Mouse (Mus musculus) embryonic facial prominence, embryonic 10.5 days (tissue): ENCODE results near the gene Tbcc. TPM values are rescaled to one million over a fixed set of nuclear protein-coding genes. Genes with fewer than 3 reads are reported as not detected.

Source experiments
- DNase-seq: peaks from one replicate; pipeline ENCODE4 v3.0.0-alpha.2; 2017; ENCODE audit warnings: low spot score
- H3K27ac ChIP-seq: fragments of 300-500 bp; sonication (generic); replicated peaks from 2 replicates; pipeline ENCODE4 v1.5.1; 2016; ENCODE audit warnings: mild to moderate bottlenecking
- H3K27me3 ChIP-seq: fragments of 300-500 bp; sonication (generic); replicated peaks from 2 replicates; pipeline ENCODE4 v1.6.1; 2016; ENCODE audit warnings: low read depth, mild to moderate bottlenecking; ENCODE audit not compliant: poor library complexity, severe bottlenecking
- H3K36me3 ChIP-seq: fragments of 300-500 bp; sonication (generic); replicated peaks from 2 replicates; pipeline ENCODE4 v1.6.1; 2016; ENCODE audit warnings: mild to moderate bottlenecking, moderate library complexity
- H3K4me1 ChIP-seq: fragments of 300-500 bp; sonication (generic); 2 replicates; pipeline ENCODE4 v1.6.1; 2016
- H3K4me3 ChIP-seq: fragments of 300-500 bp; sonication (generic); 2 replicates; pipeline ENCODE4 v1.5.1; 2016; ENCODE audit warnings: mild to moderate bottlenecking, moderate library complexity
- H3K9me3 ChIP-seq: fragments of 300-500 bp; sonication (generic); 2 replicates; pipeline ENCODE4 v1.6.1; 2016; ENCODE audit warnings: mild to moderate bottlenecking
- WGBS: fragments of 180-500 bp; shearing (Covaris S2); methylation state at CpG from one replicate; pipeline ENCODE4 v1.1.7; 2016; 5-methylcytosine and 5-hydroxymethylcytosine counted together
- polyA plus RNA-seq: library from polyadenylated mRNA; unstranded; fragments of >200 nt; fragmentation: Nextera tagmentation; extraction: Ambion mirVana; gene quantifications from 2 replicates; pipeline ENCODE4 v1.2.1, GENCODE M21; 2016

The Tbcc gene
- polyA plus RNA-seq, 1 experiment from 2014 or later: 57.9 TPM

- Histone ChIP-seq H3K4me1 (peaks cover 18% of the 10 kb centered on the region), H3K4me3 (no peak overlapping the region), H3K27me3 (no peaks in the 10 kb centered on the region), H3K9me3 (no peaks in the 10 kb centered on the region), H3K27ac (no peak overlapping the region), H3K36me3 (peaks cover 44% of the 10 kb centered on the region)
- DNase-seq: no peak
- 77% methylated on average over 3 of the region's 3 CpGs for WGBS
These were observed 36.5 kb downstream of the Tbcc start for GRCm38 (mm10) chr17:46926941-46927340.

- 89% methylated on average over 5 of the region's 5 CpGs for WGBS
- Histone ChIP-seq H3K4me3 (no peak overlapping the region), H3K9me3 (no peaks in the 10 kb centered on the region), H3K27me3 (no peaks in the 10 kb centered on the region), H3K27ac (no peak overlapping the region), H3K4me1 (peaks cover 15% of the 10 kb centered on the region), H3K36me3 (peaks cover 53% of the 10 kb centered on the region)
- no peak for DNase-seq
These were observed 37.3 kb downstream of the Tbcc start for GRCm38 (mm10) chr17:46927781-46928180.

GRCm38 (mm10) chr17:46929277-46929676 is 38.8 kb downstream of the Tbcc start:
- H3K36me3 ChIP-seq: peaks cover 67% of the 10 kb centered on the region
- no peaks in the 10 kb centered on the region for H3K9me3 ChIP-seq
- no peak overlapping the region for H3K4me3 ChIP-seq
- peaks cover 6% of the 10 kb centered on the region; the same call in 1 of the 2 replicates for H3K4me1 ChIP-seq
- WGBS: 69% methylated on average over 12 of the region's 12 CpGs
- peak; percentile 53 for DNase-seq
- H3K27me3 ChIP-seq: no peaks in the 10 kb centered on the region
- H3K27ac ChIP-seq: no peak overlapping the region

GRCm38 (mm10) chr17:46929897-46930296 is 39.4 kb downstream of the Tbcc start:
- WGBS: 90% methylated on average over 7 of the region's 7 CpGs
- H3K4me1 ChIP-seq: peaks cover 6% of the 10 kb centered on the region; the same call in 1 of the 2 replicates
- peaks cover 74% of the 10 kb centered on the region for H3K36me3 ChIP-seq
- no peak overlapping the region for H3K27ac ChIP-seq
- no peak overlapping the region for H3K4me3 ChIP-seq
- no peaks in the 10 kb centered on the region for H3K27me3 ChIP-seq
- DNase-seq: no peak
- H3K9me3 ChIP-seq: no peaks in the 10 kb centered on the region

- H3K9me3 ChIP-seq: no peaks in the 10 kb centered on the region
- peaks cover 6% of the 10 kb centered on the region; the same call in 1 of the 2 replicates for H3K4me1 ChIP-seq
- H3K27me3 ChIP-seq: no peaks in the 10 kb centered on the region
- WGBS: 93% methylated on average over 5 of the region's 5 CpGs
- no peak for DNase-seq
- H3K4me3 ChIP-seq: no peak overlapping the region
- H3K36me3 ChIP-seq: peaks cover 100% of the 10 kb centered on the region
- no peak overlapping the region for H3K27ac ChIP-seq
These were observed 42.5 kb downstream of the Tbcc start for GRCm38 (mm10) chr17:46932961-46933360.

GRCm38 (mm10) chr17:46933557-46934348 is 43.3 kb downstream of the Tbcc start:
- H3K36me3 ChIP-seq: peaks cover 100% of the 10 kb centered on the region

GRCm38 (mm10) chr17:46940461-46940860 is 50.0 kb downstream of the Tbcc start:
- Histone ChIP-seq H3K27ac (no peak overlapping the region), H3K27me3 (no peaks in the 10 kb centered on the region), H3K4me3 (no peak overlapping the region), H3K9me3 (no peaks in the 10 kb centered on the region), H3K4me1 (no peaks in the 10 kb centered on the region), H3K36me3 (peaks cover 100% of the 10 kb centered on the region)
- no peak for DNase-seq
- WGBS: 95% methylated on average over 8 of the region's 8 CpGs

More at GRCm38 (mm10) chr17:46933557-46934348, 43.3 kb downstream of the Tbcc start:
- no peaks in the 10 kb centered on the region for H3K27me3 ChIP-seq
- H3K27ac ChIP-seq: no peak overlapping the region
- H3K9me3 ChIP-seq: no peaks in the 10 kb centered on the region
- peak; percentile 72 for DNase-seq
- H3K4me1 ChIP-seq: peaks cover 6% of the 10 kb centered on the region; the same call in 1 of the 2 replicates
- 83% methylated on average over 19 of the region's 19 CpGs for WGBS
- no peak overlapping the region for H3K4me3 ChIP-seq

Other genes with a start within 250 kb of the Tbcc start
- gene Klc4, start 244.7 kb upstream of the Tbcc start, polyA plus RNA-seq: 29.0 and 32.0 TPM in 2 replicates
- 124 and 142 TPM in 2 replicates for gene Mrpl2, start 244.5 kb upstream of the Tbcc start, polyA plus RNA-seq
- gene Cul7, start 240.3 kb upstream of the Tbcc start, polyA plus RNA-seq: 44.3 and 46.9 TPM in 2 replicates
- gene Rrp36, start 216.3 kb upstream of the Tbcc start, polyA plus RNA-seq: 61.4 and 68.9 TPM in 2 replicates
- 148 and 156 TPM in 2 replicates for gene Mea1, start 211.9 kb upstream of the Tbcc start, polyA plus RNA-seq
- 148 and 151 TPM in 2 replicates for gene Klhdc3, start 209.8 kb upstream of the Tbcc start, polyA plus RNA-seq
- 142 and 149 TPM in 2 replicates for gene Ppp2r5d, start 185.6 kb upstream of the Tbcc start, polyA plus RNA-seq
- gene Pex6, start 179.2 kb upstream of the Tbcc start, polyA plus RNA-seq: 22.3 and 22.9 TPM in 2 replicates
- 0.51 and 0.57 TPM in 2 replicates for gene Gnmt, start 161.5 kb upstream of the Tbcc start, polyA plus RNA-seq
- gene Cnpy3, start 138.5 kb upstream of the Tbcc start, polyA plus RNA-seq: 65.8 and 68.2 TPM in 2 replicates
- 0.62 and 1.6 TPM in 2 replicates for gene Ptcra, start 127.0 kb upstream of the Tbcc start, polyA plus RNA-seq
- gene 2310039H08Rik, start 118.0 kb upstream of the Tbcc start, polyA plus RNA-seq: 44.8 TPM in 2 replicates
- 222 and 236 TPM in 2 replicates for gene Rpl7l1, start 108.0 kb upstream of the Tbcc start, polyA plus RNA-seq
- gene Bicral, start 32.2 kb upstream of the Tbcc start, polyA plus RNA-seq: 3.0 and 4.4 TPM in 2 replicates
- not detected in 2 replicates for gene Prph2, start 19.8 kb downstream of the Tbcc start, polyA plus RNA-seq
- 16.2 and 18.2 TPM in 2 replicates for gene Ubr2, start 119.9 kb downstream of the Tbcc start, polyA plus RNA-seq